Mouse (Mus musculus) intestine, embryonic 14.5 days (tissue): ENCODE data around the gene Krt36. TPM values are rescaled to one million over a fixed set of nuclear protein-coding genes. Genes with fewer than 3 reads are reported as not detected.

Source experiments
- ATAC-seq: fragments of 200-750 bp; cut with Nextera tagmentation; replicated peaks from 2 replicates; pipeline ENCODE4 v1.8.0; 2017; ENCODE audit warnings: low read depth, moderate number of reproducible peaks, moderate TSS enrichment, moderate library complexity; ENCODE audit not compliant: low FRiP score, low TSS enrichment
- DNase-seq: peaks from one replicate; pipeline ENCODE4 v3.0.0-alpha.2; 2018; ENCODE audit warnings: low spot score
- H3K27ac ChIP-seq: fragments of 300-500 bp; sonication (generic); 2 replicates; pipeline ENCODE4 v1.5.1; 2014; ENCODE audit warnings: low read depth, mild to moderate bottlenecking, control low read depth
- H3K27me3 ChIP-seq: fragments of 300-500 bp; sonication (generic); replicated peaks from 2 replicates; pipeline ENCODE4 v1.6.1; 2014; ENCODE audit warnings: low read length, control low read depth; ENCODE audit not compliant: control insufficient read depth, insufficient read depth
- H3K36me3 ChIP-seq: fragments of 300-500 bp; sonication (generic); 2 replicates; pipeline ENCODE4 v1.6.1; 2014; ENCODE audit warnings: low read length, control low read depth; ENCODE audit not compliant: control insufficient read depth, insufficient read depth
- H3K4me1 ChIP-seq: fragments of 300-500 bp; sonication (generic); replicated peaks from 2 replicates; pipeline ENCODE4 v1.6.1; 2014; ENCODE audit warnings: low read length, control low read depth, mixed read lengths; ENCODE audit not compliant: control insufficient read depth, insufficient read depth
- H3K4me2 ChIP-seq: fragments of 300-500 bp; sonication (generic); 2 replicates; pipeline ENCODE4 v1.6.1; 2014; ENCODE audit warnings: low read length
- H3K4me3 ChIP-seq: fragments of 300-500 bp; sonication (generic); 2 replicates; pipeline ENCODE4 v1.5.1; 2014; ENCODE audit warnings: low read depth, low read length, control low read depth, mixed read lengths
- H3K9ac ChIP-seq: fragments of 300-500 bp; sonication (generic); 2 replicates; pipeline ENCODE4 v1.6.1; 2014; ENCODE audit warnings: mild to moderate bottlenecking, low read length
- H3K9me3 ChIP-seq: fragments of 300-500 bp; sonication (generic); 2 replicates; pipeline ENCODE4 v1.6.1; 2016; ENCODE audit warnings: low read length, control low read depth; ENCODE audit not compliant: control insufficient read depth
- WGBS: fragments of 180-500 bp; shearing (Covaris S2); extraction: QIAGEN DNeasy Blood & Tissue Kit; methylation state at CpG from one replicate; pipeline ENCODE4 v1.1.7; 2014; 5-methylcytosine and 5-hydroxymethylcytosine counted together
- polyA plus RNA-seq: library from polyadenylated mRNA; unstranded; fragments of >200 nt; fragmentation: Nextera tagmentation; extraction: Ambion mirVana; gene quantifications from 2 replicates; pipeline ENCODE4 v1.2.1, GENCODE M21; 2014

Gene Krt36
- polyA plus RNA-seq, 1 experiment from 2014 or later, result 0.11 TPM

DNA sequence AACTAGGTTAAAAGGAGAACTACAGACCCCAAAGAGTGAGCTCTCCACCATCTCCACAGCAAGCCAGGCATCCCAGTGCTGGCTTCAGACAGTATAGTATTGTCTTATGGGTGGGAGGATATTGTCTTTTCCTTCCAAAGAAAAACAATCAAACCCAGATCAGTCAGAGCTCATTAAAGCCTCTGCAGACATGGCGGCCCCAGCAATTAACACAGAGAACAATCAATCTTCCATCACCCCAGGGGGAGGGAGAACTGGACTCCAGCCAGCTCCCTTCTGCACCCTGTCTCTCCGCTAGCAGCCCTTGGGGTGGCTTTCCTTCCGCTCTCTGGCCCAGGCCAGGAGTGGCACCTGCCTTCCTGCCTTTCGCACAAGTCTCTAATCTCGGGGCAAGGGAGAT is 32.3 kb upstream of the Krt36 start:
- ATAC-seq (no peak), DNase-seq (no peak)
- 34% methylated on average over 5 of the region's 5 CpGs for WGBS
- no peak overlapping the region for H3K4me3 ChIP-seq
- no peak overlapping the region for H3K4me2 ChIP-seq
- H3K4me1 ChIP-seq, result 0 out of 2 replicates have a peak, but pooled peaks cover 11% of the 10 kb centered on the region
- no peaks in the 10 kb centered on the region for H3K9me3 ChIP-seq
- peak overlapping the region; percentile 23; the same call in 1 of the 2 replicates for H3K27ac ChIP-seq
- H3K27me3 ChIP-seq, result no peaks in the 10 kb centered on the region
- no peaks in the 10 kb centered on the region for H3K36me3 ChIP-seq
- H3K9ac ChIP-seq, result no peak overlapping the region

DNA sequence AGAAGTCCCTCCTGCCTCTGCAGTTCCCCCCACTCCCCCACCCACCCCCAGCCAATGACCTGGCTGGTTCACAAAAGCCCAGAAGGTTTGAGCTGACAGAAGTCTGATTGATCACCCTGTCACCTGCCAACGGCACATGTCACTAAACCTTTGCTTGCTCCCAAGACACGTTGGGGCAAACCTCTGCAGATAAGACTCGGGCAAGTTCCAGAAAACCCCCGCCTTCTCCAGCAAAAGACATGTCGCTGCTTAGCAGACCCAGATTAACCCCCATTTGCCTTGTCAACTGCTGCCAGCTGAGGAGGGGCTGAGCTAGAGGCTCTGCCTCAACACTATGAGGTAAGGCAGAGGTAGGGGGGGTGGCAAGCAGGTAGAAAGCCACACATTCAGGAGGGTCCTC is 31.1 kb upstream of the Krt36 start:
- H3K4me2 ChIP-seq, result no peak overlapping the region
- no peaks in the 10 kb centered on the region for H3K36me3 ChIP-seq
- 15% methylated on average over 5 of the region's 5 CpGs for WGBS
- no peak overlapping the region for H3K9ac ChIP-seq
- H3K4me3 ChIP-seq, result no peak overlapping the region
- no peaks in the 10 kb centered on the region for H3K9me3 ChIP-seq
- no peak overlapping the region for H3K27ac ChIP-seq
- ATAC-seq, result no peak
- DNase-seq, result no peak
- H3K27me3 ChIP-seq, result no peaks in the 10 kb centered on the region
- H3K4me1 ChIP-seq, result 0 out of 2 replicates have a peak, but pooled peaks cover 11% of the 10 kb centered on the region

DNA sequence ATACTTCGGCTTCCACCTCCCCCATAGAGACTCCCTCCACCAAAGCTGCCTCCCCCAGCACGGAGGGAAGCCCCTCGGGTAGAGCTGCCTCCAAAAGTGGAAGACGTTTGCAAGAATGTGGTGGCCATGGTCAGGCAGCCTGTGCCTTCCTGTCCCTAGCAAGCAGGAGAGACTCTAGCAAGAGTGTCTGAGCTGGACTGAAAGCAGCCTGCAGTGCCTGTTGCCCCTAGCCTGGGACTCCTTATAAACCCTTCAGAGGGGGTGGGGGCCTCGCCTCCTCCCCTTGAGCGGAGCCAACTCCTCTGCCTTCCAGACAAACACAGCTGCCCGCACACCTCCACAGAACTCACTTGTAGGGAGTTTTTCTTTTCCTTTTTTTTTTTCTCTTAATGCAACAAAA is 30.3 kb upstream of the Krt36 start, which contains the start of gene Krt15:
Gene Krt15 (minus strand): TSS at position 198 of the 400 bp plus-strand sequence.
- no peak for ATAC-seq
- no peak within 1 kb of the TSS for H3K9ac ChIP-seq
- no peak within 1 kb of the TSS for H3K4me3 ChIP-seq
- H3K27ac ChIP-seq, result no peak within 1 kb of the TSS
- H3K4me2 ChIP-seq, result no peak within 1 kb of the TSS
- no peaks in the 10 kb centered on the region for H3K27me3 ChIP-seq
- H3K36me3 ChIP-seq, result no peaks in the 10 kb centered on the region
- 0 out of 2 replicates have a peak, but pooled peaks cover 6% of the 10 kb centered on the region for H3K4me1 ChIP-seq
- 43% methylated on average over 7 of the region's 7 CpGs for WGBS
- no peaks in the 10 kb centered on the region for H3K9me3 ChIP-seq
- DNase-seq, result no peak

DNA sequence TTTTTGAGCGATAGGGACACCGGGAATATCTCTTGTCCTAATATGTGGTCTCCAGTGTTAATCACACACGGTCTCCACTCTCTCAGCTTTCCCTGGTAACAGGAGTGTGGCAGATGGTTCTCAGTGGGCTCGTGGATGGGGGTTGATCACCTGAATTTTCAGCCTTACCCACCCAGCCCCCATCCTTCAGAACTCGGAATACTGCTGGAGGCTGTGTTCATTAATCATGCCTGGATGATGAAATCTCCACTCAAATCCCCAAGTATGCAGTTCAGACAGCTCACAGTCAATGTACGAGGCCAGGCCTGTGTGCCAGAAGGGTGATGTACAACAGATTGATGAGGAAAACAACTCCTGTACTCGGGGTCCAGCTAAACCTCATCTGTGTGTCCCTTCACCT is 19.5 kb upstream of the Krt36 start:
- no peak overlapping the region for H3K9ac ChIP-seq
- no peaks in the 10 kb centered on the region for H3K27me3 ChIP-seq
- H3K36me3 ChIP-seq, result no peaks in the 10 kb centered on the region
- H3K27ac ChIP-seq, result no peak overlapping the region
- DNase-seq (no peak), ATAC-seq (no peak)
- no peak overlapping the region for H3K4me2 ChIP-seq
- 69% methylated on average over 7 of the region's 7 CpGs for WGBS
- H3K4me3 ChIP-seq, result no peak overlapping the region
- no peaks in the 10 kb centered on the region for H3K9me3 ChIP-seq
- H3K4me1 ChIP-seq, result no peaks in the 10 kb centered on the region

DNA sequence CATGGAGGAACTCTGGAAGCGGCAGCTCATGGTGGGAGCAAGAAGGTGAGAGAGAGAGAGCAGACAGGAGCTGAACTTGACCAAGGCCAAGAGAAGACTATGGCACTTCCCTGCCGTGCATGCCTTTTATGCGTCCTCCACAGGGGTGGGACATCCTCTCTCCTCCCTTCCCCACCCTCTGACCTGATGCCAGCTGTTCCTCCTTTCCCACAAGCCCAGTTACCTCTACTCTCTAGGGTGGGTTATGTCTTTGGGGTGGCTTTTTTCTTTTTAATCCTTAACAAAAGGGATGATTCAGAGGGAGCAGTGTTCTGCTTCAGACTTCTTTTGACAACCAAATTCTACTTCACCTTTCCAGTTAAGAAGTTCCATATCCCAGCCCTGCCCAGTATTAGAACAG is 16.0 kb upstream of the Krt36 start, which contains the start of gene Krt13:
Gene Krt13 (minus strand): TSS at position 101 of the 400 bp plus-strand sequence.
- no peaks in the 10 kb centered on the region for H3K4me1 ChIP-seq
- no peaks in the 10 kb centered on the region for H3K36me3 ChIP-seq
- no peaks in the 10 kb centered on the region for H3K27me3 ChIP-seq
- ATAC-seq, result no peak
- H3K9me3 ChIP-seq, result no peaks in the 10 kb centered on the region
- H3K4me2 ChIP-seq, result no peak within 1 kb of the TSS
- H3K9ac ChIP-seq, result no peak within 1 kb of the TSS
- 79% methylated on average over 3 of the region's 3 CpGs for WGBS
- no peak within 1 kb of the TSS for H3K4me3 ChIP-seq
- no peak for DNase-seq
- H3K27ac ChIP-seq, result no peak within 1 kb of the TSS

DNA sequence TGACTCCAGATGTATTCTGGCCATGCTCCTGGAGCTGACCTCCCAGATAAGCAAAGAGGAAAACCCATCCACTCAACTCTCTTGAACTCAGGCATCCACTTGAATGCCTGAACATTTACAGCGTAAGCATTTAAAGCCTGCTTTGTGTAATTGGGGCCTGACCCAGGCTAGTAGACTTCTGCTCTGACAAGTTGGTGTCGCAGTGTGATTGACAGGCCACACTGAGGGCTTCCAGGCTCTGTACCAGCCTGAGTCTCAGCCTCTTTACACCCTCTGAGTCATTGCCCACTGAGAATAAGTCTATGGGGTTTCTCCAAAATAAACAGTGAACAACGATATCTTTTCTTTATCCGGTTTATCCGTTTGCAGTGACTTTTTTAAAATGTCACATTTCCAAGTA is 14.9 kb upstream of the Krt36 start:
- Histone ChIP-seq H3K4me2 (no peak overlapping the region), H3K27me3 (no peaks in the 10 kb centered on the region), H3K4me1 (no peaks in the 10 kb centered on the region), H3K27ac (no peak overlapping the region), H3K9ac (no peak overlapping the region), H3K4me3 (no peak overlapping the region), H3K9me3 (no peaks in the 10 kb centered on the region), H3K36me3 (no peaks in the 10 kb centered on the region)
- 78% methylated on average over 5 of the region's 5 CpGs for WGBS
- DNase-seq (no peak), ATAC-seq (no peak)

DNA sequence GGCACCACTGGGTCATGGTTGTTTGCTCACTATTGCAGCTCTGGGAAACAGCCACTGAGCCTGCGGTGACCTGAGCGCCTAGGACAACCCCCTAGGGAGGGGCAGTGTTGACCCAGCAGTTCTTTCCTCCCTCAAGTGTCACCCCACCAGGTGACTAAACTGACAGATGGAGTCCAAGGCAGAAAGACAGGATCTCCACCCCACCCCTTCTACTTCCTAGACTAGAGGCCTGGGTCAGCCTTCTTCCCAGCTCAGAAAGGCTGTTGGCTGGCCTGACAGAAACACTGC is 8.3 kb upstream of the Krt36 start:
- ATAC-seq (0 out of 2 replicates have a peak, but pooled peaks have one; percentile 53), DNase-seq (no peak)
- Histone ChIP-seq H3K9me3 (no peaks in the 10 kb centered on the region), H3K9ac (no peak overlapping the region), H3K4me2 (no peak overlapping the region), H3K36me3 (no peaks in the 10 kb centered on the region), H3K4me3 (no peak overlapping the region), H3K27me3 (no peaks in the 10 kb centered on the region), H3K27ac (no peak overlapping the region), H3K4me1 (no peaks in the 10 kb centered on the region)
- WGBS, result 52% methylated on average over 2 of the region's 2 CpGs

DNA sequence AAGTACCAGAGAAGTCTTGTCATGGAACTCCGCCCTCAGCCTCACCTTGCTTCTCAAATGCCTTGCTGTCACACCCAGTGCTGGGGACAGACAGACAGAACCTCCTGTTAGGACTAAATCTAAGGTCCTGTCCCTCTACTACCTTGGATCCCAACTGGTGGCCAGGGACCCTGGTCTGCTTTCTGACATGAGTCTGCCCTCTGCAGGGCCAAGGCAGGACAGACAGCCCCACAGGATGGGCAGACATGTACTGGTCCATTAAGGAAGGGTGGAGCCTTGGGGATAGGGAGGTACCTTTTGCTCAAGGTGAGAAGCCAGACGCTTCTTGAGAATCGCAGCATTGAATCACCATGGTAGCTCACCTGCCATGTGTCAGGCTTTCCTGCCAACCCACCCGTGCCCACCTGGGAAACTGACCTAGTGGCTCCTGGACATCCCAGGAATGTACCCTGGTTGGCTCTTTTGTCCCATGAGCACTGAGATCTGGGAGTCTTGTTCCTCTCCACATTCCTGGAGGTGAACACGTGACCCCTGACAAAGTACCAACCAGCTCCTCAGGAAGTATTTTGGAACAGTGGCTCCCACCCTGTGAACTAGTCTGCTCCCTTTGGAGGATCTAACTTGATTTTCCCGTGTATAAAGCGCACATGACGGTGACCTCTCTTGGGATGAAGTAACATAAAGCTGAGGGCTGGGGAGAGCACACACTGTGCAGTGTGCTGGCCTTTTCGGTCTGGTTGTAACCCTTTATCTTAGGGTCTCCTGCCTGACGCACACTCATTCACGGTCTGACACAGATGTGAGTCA is 7.7 kb upstream of the Krt36 start:
- 74% methylated on average over 11 of the region's 11 CpGs for WGBS
- ATAC-seq (0 out of 2 replicates have a peak, but pooled peaks have one; percentile 64), DNase-seq (no peak)
- H3K27me3 ChIP-seq, result no peaks in the 10 kb centered on the region
- no peak overlapping the region for H3K9ac ChIP-seq
- H3K36me3 ChIP-seq, result no peaks in the 10 kb centered on the region
- no peak overlapping the region for H3K4me3 ChIP-seq
- H3K4me2 ChIP-seq, result no peak overlapping the region
- no peaks in the 10 kb centered on the region for H3K9me3 ChIP-seq
- no peaks in the 10 kb centered on the region for H3K4me1 ChIP-seq
- no peak overlapping the region for H3K27ac ChIP-seq
